Mouse (Mus musculus): Measurements from ENCODE around the gene Dcaf1. TPM values are rescaled to one million over a fixed set of nuclear protein-coding genes. Genes with fewer than 3 reads are reported as not detected.

The Dcaf1 gene
- polyA plus RNA-seq (2014; fragmentation: Illumina TruSeq; extraction: RNeasy Lipid Tissue Mini Kit (QIAGEN cat#74804); ENCODE audit: insufficient read depth, low read depth, low replicate concordance): 7.8 TPM

GRCm38 (mm10) chr9:106821618-106822380, at the start of gene Dcaf1:
Gene Dcaf1, plus strand, starts transcription at chr9:106821874.

GRCm38 (mm10) chr9:106788812-106789321, 32.8 kb upstream of the Dcaf1 start, which contains the start of gene Rad54l2:
Gene Rad54l2, minus strand, starts transcription at chr9:106789194.

DNA sequence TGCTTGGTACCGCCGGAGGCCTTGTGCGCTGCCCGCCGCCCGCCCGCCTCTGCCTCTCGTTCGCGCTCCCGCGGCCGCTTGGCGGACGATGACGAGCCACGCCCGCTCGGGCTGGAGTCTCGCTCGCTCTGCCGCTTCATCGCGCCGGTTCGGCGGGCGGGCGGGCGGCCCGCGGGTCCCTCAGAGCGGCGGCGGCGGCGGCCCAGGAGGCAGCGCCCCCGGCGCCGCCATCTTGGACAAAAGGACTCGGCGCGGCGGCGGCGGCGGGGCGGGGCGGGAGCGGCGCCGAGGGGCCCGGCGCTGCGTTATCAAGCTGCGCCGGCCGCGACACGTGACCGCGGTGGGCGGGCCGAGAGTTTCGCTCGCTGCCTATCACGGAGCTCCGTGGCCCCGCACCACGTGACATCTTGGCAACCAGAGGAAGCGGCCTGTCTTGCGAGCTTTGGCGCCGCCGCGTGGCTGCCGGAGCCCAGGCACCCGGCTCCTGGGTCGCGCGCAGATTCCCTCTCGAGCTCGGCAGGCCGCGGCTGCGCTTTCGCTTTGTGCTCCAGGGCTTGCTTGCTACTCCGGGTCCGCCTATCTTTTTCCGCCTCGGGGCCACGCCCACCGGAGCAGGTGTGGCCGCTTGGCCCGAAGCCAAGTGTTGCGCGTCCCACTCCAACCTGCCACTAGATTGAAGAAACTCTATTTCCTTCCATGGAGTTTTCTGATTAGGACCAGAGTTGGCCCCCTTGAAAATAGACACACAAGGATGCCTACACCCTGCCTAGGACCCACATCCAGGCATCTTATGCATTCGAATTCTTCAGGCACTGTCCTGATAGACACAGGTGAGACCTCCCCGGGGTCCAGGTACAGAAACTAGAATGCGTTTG, 65.4 kb downstream of the Dcaf1 start, which contains the start of gene Rbm15b:
Gene Rbm15b, minus strand, starts transcription at position 601 of the 875 bp plus-strand sequence.

DNA sequence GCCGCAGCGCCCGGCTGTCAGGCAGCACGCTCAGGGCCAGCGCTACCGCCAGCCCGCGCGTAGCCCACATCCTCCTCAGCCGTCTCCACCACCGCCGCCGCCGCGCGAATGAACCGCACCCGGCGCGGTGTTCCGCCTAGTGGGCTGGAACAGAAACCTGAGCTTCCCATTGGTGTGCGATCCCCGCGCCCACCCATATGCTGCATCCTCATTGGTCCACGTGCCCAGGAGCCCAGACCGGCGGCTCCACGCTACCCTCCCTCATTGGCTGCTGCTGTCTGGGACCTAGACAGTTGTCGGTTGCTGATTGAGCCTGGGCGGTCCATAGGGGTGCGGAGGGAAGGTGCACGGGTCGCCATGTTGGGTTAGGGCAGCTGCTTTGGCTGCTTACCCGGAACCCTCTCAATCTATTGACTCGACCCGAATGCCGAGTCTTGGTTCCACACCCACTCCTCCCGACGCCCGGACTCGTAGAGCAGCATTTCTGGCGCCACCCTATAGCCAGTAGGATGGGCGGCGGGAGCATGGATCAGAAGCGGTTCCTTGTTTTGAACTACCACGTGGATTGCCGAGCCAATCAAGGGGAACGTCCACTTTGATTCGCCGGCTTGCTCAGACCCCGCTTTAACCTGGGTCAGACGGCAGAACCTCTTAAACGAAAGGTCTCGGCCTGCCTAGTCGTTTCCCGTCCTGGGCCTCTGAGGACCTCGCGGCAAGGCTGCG, 70.3 kb downstream of the Dcaf1 start, which contains the start of gene Manf:
Gene Manf, minus strand, starts transcription at position 151 of the 723 bp plus-strand sequence.

Other genes starting within 250 kb of the Dcaf1 start
- not detected for gene Iqcf6, start 195.3 kb upstream of the Dcaf1 start, polyA plus RNA-seq (2014; fragmentation: Illumina TruSeq; extraction: RNeasy Lipid Tissue Mini Kit (QIAGEN cat#74804); ENCODE audit: insufficient read depth, low read depth, low replicate concordance)
- not detected for gene Grm2, start 165.8 kb upstream of the Dcaf1 start, polyA plus RNA-seq (2014; fragmentation: Illumina TruSeq; extraction: RNeasy Lipid Tissue Mini Kit (QIAGEN cat#74804); ENCODE audit: insufficient read depth, low read depth, low replicate concordance)
- gene Tex264, start 135.9 kb upstream of the Dcaf1 start, polyA plus RNA-seq (2014; fragmentation: Illumina TruSeq; extraction: RNeasy Lipid Tissue Mini Kit (QIAGEN cat#74804); ENCODE audit: insufficient read depth, low read depth, low replicate concordance): 59.3 TPM
- gene Rad54l2, start 32.7 kb upstream of the Dcaf1 start, polyA plus RNA-seq (2014; fragmentation: Illumina TruSeq; extraction: RNeasy Lipid Tissue Mini Kit (QIAGEN cat#74804); ENCODE audit: insufficient read depth, low read depth, low replicate concordance): 3.0 TPM
- 10.4 TPM for gene Rbm15b, start 65.6 kb downstream of the Dcaf1 start, polyA plus RNA-seq (2014; fragmentation: Illumina TruSeq; extraction: RNeasy Lipid Tissue Mini Kit (QIAGEN cat#74804); ENCODE audit: insufficient read depth, low read depth, low replicate concordance)
- 191 TPM for gene Manf, start 70.1 kb downstream of the Dcaf1 start, polyA plus RNA-seq (2014; fragmentation: Illumina TruSeq; extraction: RNeasy Lipid Tissue Mini Kit (QIAGEN cat#74804); ENCODE audit: insufficient read depth, low read depth, low replicate concordance)